Mouse (Mus musculus) layer of hippocampus, adult 11-12 months (tissue): ENCODE results near the gene Dyrk3.

Source experiments
- DNase-seq: peaks from one replicate; pipeline ENCODE4 v3.0.0; 2022; ENCODE audit warnings: low spot score

Gene Dyrk3

GRCm38 (mm10) chr1:131083122-131083521 is 55.0 kb downstream of the Dyrk3 start:
- DNase-seq = no peak

GRCm38 (mm10) chr1:131080686-131081085 is 57.5 kb downstream of the Dyrk3 start:
- no peak for DNase-seq

GRCm38 (mm10) chr1:131079762-131080161 is 58.4 kb downstream of the Dyrk3 start:
- no peak for DNase-seq

GRCm38 (mm10) chr1:131078761-131079330 is 59.3 kb downstream of the Dyrk3 start:
- peak; percentile 81 for DNase-seq
